Mouse (Mus musculus) forebrain, embryonic 11.5 days (tissue): ENCODE data around the gene Anks1. TPM values are rescaled to one million over a fixed set of nuclear protein-coding genes. Genes with fewer than 3 reads are reported as not detected.

Source experiments
- ATAC-seq: fragments of 200-750 bp; cut with Nextera tagmentation; replicated peaks from 2 replicates; pipeline ENCODE4 v1.8.0; 2017; ENCODE audit warnings: moderate TSS enrichment; ENCODE audit not compliant: low FRiP score
- DNase-seq: peaks from one replicate; pipeline ENCODE4 v3.0.0-alpha.2; 2017; ENCODE audit warnings: low spot score
- H3K27ac ChIP-seq: fragments of 300-500 bp; sonication (generic); 2 replicates; pipeline ENCODE4 v1.5.1; 2014; ENCODE audit warnings: low read depth, low read length
- H3K27me3 ChIP-seq: fragments of 300-500 bp; sonication (generic); 2 replicates; pipeline ENCODE4 v1.6.1; 2014; ENCODE audit warnings: mild to moderate bottlenecking, low read length, mixed read lengths; ENCODE audit not compliant: control insufficient read depth, insufficient read depth
- H3K36me3 ChIP-seq: fragments of 300-500 bp; sonication (generic); 2 replicates; pipeline ENCODE4 v1.6.1; 2014; ENCODE audit warnings: mild to moderate bottlenecking, low read length, moderate library complexity, mixed read lengths; ENCODE audit not compliant: control insufficient read depth, insufficient read depth
- H3K4me1 ChIP-seq: fragments of 300-500 bp; sonication (generic); replicated peaks from 2 replicates; pipeline ENCODE4 v1.6.1; 2014; ENCODE audit warnings: low read length, mixed read lengths; ENCODE audit not compliant: control insufficient read depth, insufficient read depth
- H3K4me2 ChIP-seq: fragments of 300-500 bp; sonication (generic); 2 replicates; pipeline ENCODE4 v1.6.1; 2014; ENCODE audit warnings: low read depth, mild to moderate bottlenecking, low read length, moderate library complexity, mixed read lengths; ENCODE audit not compliant: severe bottlenecking
- H3K4me3 ChIP-seq: fragments of 300-500 bp; sonication (generic); 2 replicates; pipeline ENCODE4 v1.5.1; 2014; ENCODE audit warnings: low read depth, low read length
- H3K9ac ChIP-seq: fragments of 300-500 bp; sonication (generic); 2 replicates; pipeline ENCODE4 v1.6.1; 2014; ENCODE audit warnings: low read length
- H3K9me3 ChIP-seq: fragments of 300-500 bp; sonication (generic); 2 replicates; pipeline ENCODE4 v1.6.1; 2016; ENCODE audit warnings: low read length, mixed read lengths; ENCODE audit not compliant: control insufficient read depth
- WGBS: fragments of 180-500 bp; shearing (Covaris S2); extraction: QIAGEN DNeasy Blood & Tissue Kit; methylation state at CpG from one replicate; pipeline ENCODE4 v1.1.7; 2014; 5-methylcytosine and 5-hydroxymethylcytosine counted together
- polyA plus RNA-seq: library from polyadenylated mRNA; unstranded; fragments of >200 nt; fragmentation: Nextera tagmentation; extraction: Ambion mirVana; gene quantifications from 2 replicates; pipeline ENCODE4 v1.2.1, GENCODE M21; 2014

The Anks1 gene
- polyA plus RNA-seq, 1 experiment from 2014 or later = 42.6 TPM

DNA sequence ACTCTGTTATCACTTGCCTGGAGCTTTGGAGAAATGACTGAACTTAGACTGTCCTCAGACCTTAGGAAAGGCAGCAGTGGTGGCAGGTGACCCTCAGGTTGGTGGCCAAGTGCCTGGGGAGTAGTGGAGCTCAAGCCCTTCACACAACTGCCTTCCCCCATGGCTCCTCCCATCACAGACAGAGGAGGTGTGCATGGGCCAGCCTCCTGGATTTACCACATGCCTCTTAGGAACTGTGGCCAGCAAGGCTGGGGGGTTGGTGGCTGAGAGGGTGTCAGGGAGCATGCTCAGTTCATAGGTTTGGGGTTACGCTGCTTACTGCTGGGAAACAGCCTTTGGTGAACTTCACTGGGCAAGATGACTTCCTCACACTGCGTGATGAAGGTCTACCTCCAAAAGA, 101.8 kb downstream of the Anks1 start:
- DNase-seq (no peak), ATAC-seq (no peak)
- Histone ChIP-seq H3K4me3 (no peak overlapping the region), H3K9me3 (no peaks in the 10 kb centered on the region), H3K4me2 (no peak overlapping the region), H3K27ac (no peak overlapping the region), H3K27me3 (no peaks in the 10 kb centered on the region), H3K4me1 (peaks cover 24% of the 10 kb centered on the region), H3K9ac (no peak overlapping the region), H3K36me3 (no peaks in the 10 kb centered on the region; the same call in 1 of the 2 replicates)
- 100% methylated on average over 2 of the region's 2 CpGs for WGBS

DNA sequence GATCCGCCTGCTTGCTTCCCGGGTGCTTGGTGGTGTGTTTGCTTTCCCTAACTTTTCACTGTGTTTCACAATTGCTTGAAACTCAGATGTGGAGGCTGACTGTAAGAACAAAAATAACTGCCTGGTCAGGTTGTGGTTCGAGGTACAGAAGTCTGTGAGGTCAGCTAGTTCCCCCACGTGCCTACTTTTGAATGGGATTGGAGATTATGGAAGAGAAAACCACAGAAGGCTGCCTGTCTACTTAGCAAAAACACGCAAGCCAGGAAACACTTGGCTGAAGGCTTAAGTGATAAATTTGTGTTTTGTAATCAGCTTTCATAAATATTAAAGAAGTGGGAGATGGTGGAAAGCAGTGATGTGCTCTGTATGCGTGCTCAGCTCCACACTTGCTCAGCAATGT, 103.7 kb downstream of the Anks1 start:
- H3K4me1 ChIP-seq = peaks cover 18% of the 10 kb centered on the region
- H3K4me3 ChIP-seq = no peak overlapping the region
- no peaks in the 10 kb centered on the region for H3K9me3 ChIP-seq
- H3K4me2 ChIP-seq = peak overlapping the region; percentile 31
- peak overlapping the region; percentile 25 for H3K27ac ChIP-seq
- H3K9ac ChIP-seq = peak overlapping the region; percentile 40
- DNase-seq (no peak), ATAC-seq (no peak)
- no peaks in the 10 kb centered on the region for H3K27me3 ChIP-seq
- H3K36me3 ChIP-seq = no peaks in the 10 kb centered on the region; the same call in 1 of the 2 replicates
- WGBS = 78% methylated on average over 6 of the region's 6 CpGs

DNA sequence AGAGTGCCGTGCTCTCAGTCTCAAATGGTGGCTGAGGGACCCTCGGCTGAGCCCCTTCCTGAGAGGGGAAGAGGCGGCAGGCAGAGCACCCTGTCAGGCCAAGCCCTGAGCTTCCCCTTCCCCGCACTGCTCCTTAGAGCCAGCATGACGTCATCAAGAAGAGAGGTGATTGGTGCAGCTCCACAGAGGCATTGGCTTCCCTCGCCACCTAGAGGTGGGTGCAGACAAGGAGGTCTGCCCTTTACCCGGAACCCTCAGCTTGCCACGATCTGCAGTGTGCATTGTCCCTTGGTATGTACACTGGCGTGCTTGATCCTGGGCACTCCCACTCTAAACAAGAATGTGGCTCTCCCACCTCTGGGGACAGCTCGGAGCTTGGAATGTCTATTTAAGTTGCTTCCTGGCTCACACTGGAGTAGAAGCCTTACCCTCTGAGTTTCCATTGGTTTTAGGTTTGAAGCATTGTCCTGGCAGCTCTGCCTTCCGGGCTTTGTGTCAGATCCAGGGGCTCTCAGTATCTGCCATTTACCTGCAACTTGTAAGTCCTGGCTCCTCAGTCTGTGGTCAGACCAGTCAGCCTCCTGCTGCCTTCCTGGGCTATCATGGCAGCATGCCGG, 104.3 kb downstream of the Anks1 start:
- no peaks in the 10 kb centered on the region for H3K9me3 ChIP-seq
- H3K27me3 ChIP-seq = no peaks in the 10 kb centered on the region
- WGBS = 16% methylated on average over 12 of the region's 12 CpGs
- H3K4me1 ChIP-seq = peaks cover 19% of the 10 kb centered on the region
- DNase-seq = peak; percentile 85
- no peaks in the 10 kb centered on the region for H3K36me3 ChIP-seq
- peak overlapping the region; percentile 40 for H3K9ac ChIP-seq
- peak; percentile 90 for ATAC-seq
- peak overlapping the region; percentile 31; the same call in 1 of the 2 replicates for H3K27ac ChIP-seq
- H3K4me2 ChIP-seq = peak overlapping the region; percentile 31
- H3K4me3 ChIP-seq = no peak overlapping the region

DNA sequence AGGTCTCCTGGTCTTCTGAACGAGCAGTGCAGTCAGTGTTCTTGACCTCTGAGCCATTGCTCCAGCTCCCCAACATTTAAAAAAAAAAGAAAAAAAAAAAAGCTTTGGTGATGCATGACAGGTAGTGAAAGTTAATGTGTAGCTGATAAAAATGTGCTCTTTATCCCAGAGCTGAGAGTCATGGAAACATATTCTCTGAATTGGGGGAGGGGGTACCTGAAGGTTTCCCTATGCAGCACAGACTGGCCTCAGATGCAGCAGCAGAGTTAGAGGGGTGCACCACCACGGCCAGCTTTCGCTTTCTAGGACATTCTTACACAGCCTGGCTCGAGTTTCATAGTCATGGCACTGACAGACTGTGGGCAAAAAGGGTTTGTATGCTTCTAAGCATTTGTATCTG, 105.3 kb downstream of the Anks1 start:
- ATAC-seq (no peak), DNase-seq (no peak)
- H3K4me1 ChIP-seq = peaks cover 22% of the 10 kb centered on the region
- no peak overlapping the region for H3K4me2 ChIP-seq
- no peak overlapping the region for H3K4me3 ChIP-seq
- H3K9ac ChIP-seq = no peak overlapping the region
- H3K36me3 ChIP-seq = no peaks in the 10 kb centered on the region
- no peaks in the 10 kb centered on the region for H3K27me3 ChIP-seq
- peak overlapping the region; percentile 27; the same call in 1 of the 2 replicates for H3K27ac ChIP-seq
- H3K9me3 ChIP-seq = no peaks in the 10 kb centered on the region
- 74% methylated on average over 4 of the region's 4 CpGs for WGBS

DNA sequence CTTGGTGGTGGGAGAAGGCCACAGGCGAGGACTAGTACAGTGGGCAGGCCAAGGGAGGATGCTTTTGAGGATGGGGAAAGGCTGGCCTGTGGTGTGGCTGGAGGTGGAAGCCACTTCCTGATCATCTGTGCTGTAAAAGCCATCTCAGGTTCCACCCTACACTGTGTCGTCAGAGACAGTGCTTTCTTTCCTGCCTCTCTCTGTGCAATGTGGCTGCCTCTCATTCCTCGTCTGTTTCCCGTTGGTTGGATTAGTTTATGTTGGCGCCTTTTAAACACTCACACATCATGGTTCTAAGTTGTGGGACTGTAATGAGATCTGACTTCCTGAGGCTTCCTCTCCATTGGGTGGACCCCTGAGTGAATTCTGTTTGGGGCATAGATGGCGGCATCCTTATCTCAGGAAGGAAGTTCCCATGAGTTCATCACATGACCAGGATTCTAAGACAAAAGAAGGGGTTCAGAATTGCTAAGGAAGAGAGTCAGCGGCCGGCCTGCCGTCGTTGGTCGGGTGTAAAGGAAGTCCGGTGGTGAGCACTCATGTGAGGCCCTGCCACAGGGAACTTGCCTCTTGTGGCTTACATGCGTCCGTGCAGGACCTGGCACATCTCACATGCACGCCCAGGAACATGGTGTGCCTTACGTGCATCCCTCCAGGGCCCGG, 106.1 kb downstream of the Anks1 start:
- no peaks in the 10 kb centered on the region for H3K9me3 ChIP-seq
- H3K4me2 ChIP-seq = no peak overlapping the region
- 84% methylated on average over 17 of the region's 17 CpGs for WGBS
- no peaks in the 10 kb centered on the region for H3K27me3 ChIP-seq
- peak overlapping the region; percentile 27 for H3K27ac ChIP-seq
- DNase-seq (no peak), ATAC-seq (no peak)
- H3K4me1 ChIP-seq = peaks cover 26% of the 10 kb centered on the region
- no peak overlapping the region for H3K4me3 ChIP-seq
- H3K9ac ChIP-seq = no peak overlapping the region
- no peaks in the 10 kb centered on the region for H3K36me3 ChIP-seq

DNA sequence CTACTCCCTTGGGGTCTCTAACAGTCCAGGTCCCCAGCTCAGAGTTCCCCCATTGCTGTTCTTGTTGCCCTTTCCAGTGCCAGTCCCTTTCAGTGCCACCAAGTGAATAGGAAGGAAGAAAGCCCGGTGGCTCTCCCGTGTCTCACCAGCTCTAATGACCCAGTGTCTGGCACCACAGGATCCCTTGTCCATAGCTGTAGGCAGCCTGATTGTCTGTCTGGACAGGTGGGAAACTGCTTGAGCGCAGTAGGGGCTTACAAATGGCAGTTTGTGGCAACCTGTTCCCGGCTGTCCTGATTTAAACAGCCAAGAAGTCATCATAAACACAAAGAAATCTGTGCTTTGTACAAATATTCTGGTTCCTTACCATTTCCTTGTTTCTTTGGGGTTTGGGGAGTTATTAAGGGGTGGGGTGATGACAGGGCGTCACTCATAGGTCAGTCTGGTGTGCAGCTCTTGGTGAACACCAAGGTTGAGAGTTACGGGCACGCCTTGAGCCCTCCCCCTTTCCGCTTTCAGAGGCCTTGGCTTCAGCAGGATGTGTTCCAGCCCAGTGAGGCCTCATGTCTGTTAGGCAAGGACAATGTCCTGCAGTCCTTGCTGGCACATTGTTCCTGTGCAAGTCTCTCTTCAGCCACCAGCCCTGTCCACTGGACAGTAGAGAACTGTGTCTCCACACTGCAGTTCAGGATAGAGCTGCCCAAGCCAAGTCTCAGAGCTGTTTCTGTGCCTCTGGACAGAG, 107.1 kb downstream of the Anks1 start:
- ATAC-seq (no peak), DNase-seq (no peak)
- Histone ChIP-seq H3K4me2 (no peak overlapping the region), H3K27ac (0 out of 2 replicates have a peak overlapping the region, but pooled peaks have one; percentile 6), H3K4me1 (peaks cover 26% of the 10 kb centered on the region), H3K36me3 (no peaks in the 10 kb centered on the region), H3K27me3 (no peaks in the 10 kb centered on the region), H3K9ac (no peak overlapping the region; the same call in 1 of the 2 replicates), H3K9me3 (no peaks in the 10 kb centered on the region), H3K4me3 (no peak overlapping the region)
- 83% methylated on average over 8 of the region's 8 CpGs for WGBS

DNA sequence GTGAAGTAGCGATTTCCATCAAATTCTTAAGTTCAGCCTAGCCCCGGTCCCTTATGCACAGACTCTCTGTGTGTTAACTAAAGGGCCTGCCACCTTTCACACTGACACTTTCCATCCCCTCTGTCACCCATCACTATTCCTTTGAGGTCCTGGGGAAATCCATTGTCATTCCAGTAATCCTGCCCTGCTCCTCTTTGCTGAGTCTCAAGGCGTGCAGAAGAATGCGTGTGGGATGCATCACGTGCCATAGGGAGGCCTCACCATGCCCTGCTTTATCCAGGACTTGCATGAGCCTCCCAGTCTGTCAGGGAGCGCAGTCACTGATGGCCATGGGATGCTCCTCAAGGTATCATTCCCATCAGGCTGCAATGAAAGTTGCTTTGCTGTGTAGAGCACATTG, 109.2 kb downstream of the Anks1 start:
- H3K27me3 ChIP-seq = no peaks in the 10 kb centered on the region
- H3K27ac ChIP-seq = 0 out of 2 replicates have a peak overlapping the region, but pooled peaks have one; percentile 12
- ATAC-seq = no peak
- no peaks in the 10 kb centered on the region for H3K36me3 ChIP-seq
- no peak overlapping the region for H3K4me3 ChIP-seq
- H3K9ac ChIP-seq = no peak overlapping the region; the same call in 1 of the 2 replicates
- no peak for DNase-seq
- H3K4me1 ChIP-seq = peaks cover 19% of the 10 kb centered on the region
- H3K9me3 ChIP-seq = no peaks in the 10 kb centered on the region
- 45% methylated on average over 6 of the region's 6 CpGs for WGBS
- H3K4me2 ChIP-seq = no peak overlapping the region

DNA sequence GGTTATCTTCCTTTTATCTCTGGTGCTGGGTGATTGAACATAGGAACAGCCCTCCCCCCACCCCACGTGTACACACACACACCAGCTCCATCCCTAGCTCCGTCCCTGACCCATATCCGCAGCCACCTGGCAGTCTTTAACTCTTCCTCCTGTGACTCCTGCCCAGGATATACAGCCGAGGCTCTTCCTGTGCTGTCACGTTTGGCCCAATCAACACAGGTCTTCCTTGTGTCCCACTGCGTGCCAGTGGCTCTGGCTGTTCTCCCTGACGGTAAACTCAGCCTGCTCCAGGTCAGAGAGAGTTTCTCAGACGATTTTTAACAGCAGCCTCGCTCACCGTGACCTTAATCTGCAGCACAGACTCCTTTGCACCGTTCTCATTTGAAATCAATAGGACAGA, 109.7 kb downstream of the Anks1 start:
- no peak overlapping the region for H3K9ac ChIP-seq
- no peak overlapping the region for H3K4me2 ChIP-seq
- no peaks in the 10 kb centered on the region for H3K27me3 ChIP-seq
- H3K9me3 ChIP-seq = no peaks in the 10 kb centered on the region
- DNase-seq = no peak
- WGBS = 49% methylated on average over 11 of the region's 11 CpGs
- ATAC-seq = no peak
- no peaks in the 10 kb centered on the region for H3K36me3 ChIP-seq
- H3K4me1 ChIP-seq = peaks cover 14% of the 10 kb centered on the region
- H3K4me3 ChIP-seq = no peak overlapping the region
- H3K27ac ChIP-seq = no peak overlapping the region
